Mouse (Mus musculus) fat pad, adult 2 months (tissue): ENCODE data around the gene Inf2.

Experiments
- DNase-seq: peaks from one replicate; pipeline ENCODE4 v3.0.0-alpha.2; 2011; ENCODE audit warnings: low read depth, low spot score; ENCODE audit errors: extremely low read depth

The Inf2 gene

GRCm38 (mm10) chr12:112625700-112626099 lies 37.1 kb downstream of the Inf2 start:
- no peak for DNase-seq

DNA sequence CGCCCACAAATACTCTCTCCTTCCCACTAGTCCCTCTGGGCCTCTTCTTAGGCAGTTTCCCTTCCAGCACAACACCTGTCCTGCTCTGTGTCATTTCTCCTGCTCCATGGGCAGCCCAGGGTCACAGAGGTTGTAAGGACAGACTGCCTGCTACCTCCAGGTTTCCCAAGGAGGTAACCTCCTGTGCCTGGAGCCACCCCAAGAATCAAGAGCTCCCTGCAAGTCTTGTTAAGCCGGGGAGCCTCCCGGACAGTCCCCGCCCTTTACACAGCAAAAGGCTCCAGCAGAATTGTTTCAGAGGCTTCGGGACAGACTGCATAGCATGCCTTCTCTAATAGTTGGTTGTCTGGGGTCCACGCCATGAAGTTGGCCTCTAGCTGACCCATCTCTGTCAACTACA lies 37.9 kb downstream of the Inf2 start:
- DNase-seq = no peak

GRCm38 (mm10) chr12:112627097-112627881 lies 38.7 kb downstream of the Inf2 start:
- DNase-seq = no peak

DNA sequence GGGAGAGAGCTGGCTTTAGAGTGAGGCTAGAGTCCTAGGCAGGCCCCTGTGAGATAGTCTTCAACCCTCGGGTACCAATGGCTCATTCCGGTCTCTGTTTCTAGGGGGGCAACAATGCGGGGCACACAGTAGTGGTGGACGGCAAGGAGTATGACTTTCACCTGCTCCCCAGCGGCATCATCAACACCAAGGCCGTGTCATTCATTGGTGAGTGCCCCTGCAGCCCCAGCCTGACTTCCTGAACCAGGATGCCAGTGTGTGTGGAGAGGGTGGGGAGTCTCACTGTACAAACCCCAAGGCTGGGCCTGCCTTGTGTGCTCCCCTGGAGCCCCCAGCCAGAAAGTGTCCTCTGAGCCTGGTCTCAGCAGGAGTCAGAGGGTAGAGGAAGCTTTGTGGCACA lies 39.6 kb downstream of the Inf2 start:
- no peak for DNase-seq

- DNase-seq = peak; percentile 95
Observed at GRCm38 (mm10) chr12:112628928-112629721, 40.5 kb downstream of the Inf2 start.

DNA sequence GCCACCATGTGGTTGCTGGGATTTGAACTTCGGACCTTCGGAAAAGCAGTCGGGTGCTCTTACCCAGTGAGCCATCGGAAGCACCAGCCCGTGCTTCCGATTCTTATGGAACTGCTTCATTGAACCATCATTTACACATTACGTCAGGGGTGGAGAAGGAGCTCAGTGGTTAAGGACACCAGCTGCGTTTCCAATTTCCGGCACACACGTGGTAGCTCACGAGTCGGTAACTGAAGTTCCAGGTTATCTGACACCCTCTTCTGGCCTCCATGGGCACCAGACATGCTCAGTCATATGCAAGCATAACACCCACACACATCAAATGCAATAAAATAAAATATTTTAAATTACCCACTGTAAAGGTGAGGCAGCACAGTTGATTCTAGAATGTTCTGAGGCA lies 41.4 kb downstream of the Inf2 start:
- no peak for DNase-seq

- no peak for DNase-seq
Observed at GRCm38 (mm10) chr12:112630796-112631195, 42.2 kb downstream of the Inf2 start.

DNA sequence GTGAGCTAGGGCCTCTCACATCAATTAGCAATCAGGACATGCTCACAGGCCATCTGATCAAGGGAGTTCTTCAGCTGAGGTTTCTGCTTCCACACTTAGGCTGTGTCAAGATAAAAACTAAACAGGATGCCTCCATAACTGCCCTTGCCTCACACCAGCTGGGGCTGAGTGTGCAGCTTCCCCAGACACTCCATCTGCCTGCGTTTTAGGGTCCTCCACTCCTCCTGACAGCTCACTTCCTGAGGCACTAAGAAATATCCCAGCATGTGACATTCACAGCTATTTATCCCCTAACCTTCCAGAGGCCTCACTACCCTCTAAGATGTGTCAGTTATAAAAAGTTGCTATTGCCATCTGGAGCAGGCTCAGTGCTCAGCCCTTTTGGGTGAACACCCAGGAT lies 42.9 kb downstream of the Inf2 start:
- DNase-seq = no peak

DNA sequence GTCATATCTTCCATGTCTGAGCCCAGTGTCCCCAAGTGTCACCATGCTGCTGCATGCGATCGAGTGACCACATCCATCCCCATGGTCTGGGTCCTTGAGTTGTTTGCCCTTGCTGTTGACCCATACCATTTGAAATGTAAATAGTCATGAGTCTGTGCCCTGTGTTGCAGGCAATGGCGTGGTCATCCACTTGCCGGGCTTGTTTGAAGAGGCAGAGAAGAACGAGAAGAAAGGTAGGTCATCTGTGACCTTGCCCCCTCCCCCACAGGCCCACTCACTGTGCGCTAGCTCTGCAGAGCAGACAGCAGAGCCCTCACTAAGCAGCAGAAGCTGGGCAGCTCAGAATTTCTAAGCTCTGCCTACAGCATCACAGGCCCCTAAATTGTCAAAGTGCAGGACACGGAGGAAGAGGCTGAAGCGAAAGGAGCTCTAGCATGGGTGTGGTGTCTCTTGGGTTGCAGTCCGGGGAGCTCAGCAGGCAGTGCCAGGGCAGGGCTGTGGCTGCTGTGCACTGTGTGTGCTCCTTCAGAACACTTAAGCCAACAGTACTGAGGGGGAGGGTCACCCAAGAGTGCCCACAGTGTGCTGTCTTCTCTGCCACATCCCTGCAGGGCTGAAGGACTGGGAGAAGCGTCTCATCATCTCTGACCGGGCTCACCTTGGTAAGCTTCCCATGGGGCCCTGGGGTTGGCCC lies 43.6 kb downstream of the Inf2 start:
- no peak for DNase-seq

- no peak for DNase-seq
Observed at GRCm38 (mm10) chr12:112632907-112633306, 44.3 kb downstream of the Inf2 start.

- no peak for DNase-seq
Observed at GRCm38 (mm10) chr12:112633686-112634085, 45.1 kb downstream of the Inf2 start.

DNA sequence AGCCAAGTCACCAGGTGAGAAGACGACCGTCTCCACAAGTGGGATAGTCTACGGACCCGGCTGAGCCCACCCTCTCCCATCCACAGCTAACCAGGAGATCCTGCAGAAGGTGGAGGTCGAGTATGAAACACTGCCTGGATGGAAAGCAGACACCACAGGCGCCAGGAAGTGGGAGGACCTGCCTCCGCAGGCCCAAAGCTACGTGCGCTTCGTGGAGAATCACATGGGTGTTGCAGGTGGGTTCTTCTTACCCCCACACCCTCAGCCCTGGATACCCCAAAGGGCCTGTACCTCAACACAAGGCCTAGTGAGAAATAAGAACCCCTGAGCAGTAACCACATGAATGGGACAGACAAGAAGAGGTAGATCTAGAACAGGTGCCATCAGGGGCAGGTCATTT lies 50.9 kb downstream of the Inf2 start:
- DNase-seq = no peak

DNA sequence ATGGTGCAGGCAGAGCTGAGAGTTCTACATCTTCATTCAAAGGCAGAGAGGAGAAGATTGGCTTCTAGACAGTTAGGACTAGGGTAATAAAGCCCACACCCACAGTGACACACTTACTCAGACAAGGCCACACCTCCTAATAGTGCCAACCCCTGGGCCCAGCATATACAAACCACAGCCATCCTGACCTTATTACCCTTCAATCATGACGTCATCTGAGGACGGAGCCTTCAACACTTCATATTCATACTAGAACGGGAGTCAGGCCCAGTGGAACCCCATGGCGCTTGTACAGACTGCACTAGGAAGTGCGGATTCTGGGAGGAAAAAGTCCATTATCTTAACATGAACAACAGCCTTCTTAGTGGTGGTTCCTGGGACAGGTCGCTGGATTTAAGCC lies 54.5 kb downstream of the Inf2 start:
- DNase-seq = no peak

DNA sequence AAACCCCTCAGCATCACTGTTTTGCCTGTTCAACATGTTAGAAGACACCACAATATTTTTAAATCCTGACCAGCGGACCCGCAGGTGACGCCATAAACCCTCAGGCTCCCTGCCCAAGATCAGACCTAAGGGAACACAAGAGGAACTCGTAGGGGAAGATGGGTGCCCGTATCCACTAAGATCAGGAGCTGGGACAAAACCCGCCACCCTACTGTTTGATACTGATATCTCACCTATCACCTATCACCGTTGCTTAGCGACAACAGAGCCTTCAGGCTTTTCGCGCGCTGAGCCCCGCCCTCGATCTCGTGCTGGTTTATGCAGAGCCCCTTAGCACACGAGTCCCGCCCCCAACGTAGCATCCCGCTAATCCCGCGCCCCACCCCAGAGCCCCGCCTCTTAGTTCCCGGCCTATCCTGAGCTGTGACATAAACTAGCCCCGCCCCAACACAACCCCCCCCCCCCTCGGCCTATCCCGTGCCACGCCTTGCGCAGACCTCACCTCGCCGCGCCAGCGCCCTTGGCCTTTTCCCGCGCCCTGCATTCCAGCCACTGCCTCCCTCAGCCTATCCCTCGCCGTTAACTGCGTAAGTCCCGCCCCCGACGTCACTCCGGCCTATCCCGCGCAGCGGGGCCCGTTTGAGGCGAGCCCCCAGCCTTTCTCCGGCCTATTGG lies 55.7 kb downstream of the Inf2 start, which contains the start of gene Siva1:
TSS of gene Siva1 (plus strand) at position 500 of the 675 bp plus-strand sequence.
- peak; percentile 68 for DNase-seq

DNA sequence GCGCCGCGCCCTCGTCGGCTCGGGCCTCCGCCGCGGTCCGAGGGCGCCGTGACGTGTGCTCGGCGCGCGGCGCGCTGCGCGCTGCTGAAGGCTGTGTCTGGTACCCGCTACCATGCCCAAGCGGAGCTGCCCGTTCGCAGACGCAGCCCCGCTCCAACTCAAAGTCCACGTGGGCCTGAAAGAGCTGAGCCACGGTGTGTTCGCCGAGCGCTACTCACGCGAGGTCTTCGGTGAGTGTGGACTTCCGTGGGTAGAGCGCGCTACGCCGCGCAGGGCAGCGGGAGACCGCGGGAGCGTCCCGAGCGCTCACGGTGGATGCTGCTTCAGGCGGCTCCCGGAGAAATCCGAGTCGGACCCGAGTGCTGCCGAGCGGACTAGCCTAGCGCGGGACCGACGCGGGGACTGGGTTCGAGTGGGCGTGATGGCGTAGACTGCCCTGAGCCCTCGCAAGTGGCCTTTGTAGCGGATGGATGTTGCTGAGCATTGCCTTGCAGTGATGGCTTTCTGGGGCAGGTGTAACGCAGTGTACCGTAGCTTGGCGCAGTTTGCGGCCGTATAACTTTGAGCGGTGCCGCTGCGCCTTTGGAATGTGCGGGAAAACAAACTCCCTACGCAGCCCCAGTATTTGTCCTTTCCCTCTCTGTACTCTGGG lies 56.4 kb downstream of the Inf2 start:
- DNase-seq = no peak

- DNase-seq = no peak
Observed at GRCm38 (mm10) chr12:112646139-112646538, 57.6 kb downstream of the Inf2 start.

DNA sequence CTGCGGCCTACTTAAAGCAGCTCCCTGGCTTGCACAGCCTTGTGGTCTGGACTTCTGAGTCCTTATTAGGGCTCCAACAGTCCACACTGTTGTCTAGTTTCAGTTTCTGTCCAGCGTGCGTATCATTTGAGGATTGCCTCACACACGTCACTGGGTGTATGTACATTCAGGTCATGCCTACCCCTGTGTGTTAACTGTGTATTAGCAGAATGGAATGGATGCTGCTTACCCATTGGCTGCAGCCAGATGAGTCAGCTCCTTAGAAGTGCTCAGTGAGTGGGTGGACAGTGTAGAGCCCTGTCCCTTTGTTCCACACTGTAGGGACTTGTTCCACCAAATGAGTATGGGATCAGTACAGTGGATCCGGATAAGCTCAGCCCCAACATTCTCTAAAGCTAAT lies 59.5 kb downstream of the Inf2 start:
- no peak for DNase-seq

GRCm38 (mm10) chr12:112651778-112652439 lies 63.3 kb downstream of the Inf2 start:
- no peak for DNase-seq

DNA sequence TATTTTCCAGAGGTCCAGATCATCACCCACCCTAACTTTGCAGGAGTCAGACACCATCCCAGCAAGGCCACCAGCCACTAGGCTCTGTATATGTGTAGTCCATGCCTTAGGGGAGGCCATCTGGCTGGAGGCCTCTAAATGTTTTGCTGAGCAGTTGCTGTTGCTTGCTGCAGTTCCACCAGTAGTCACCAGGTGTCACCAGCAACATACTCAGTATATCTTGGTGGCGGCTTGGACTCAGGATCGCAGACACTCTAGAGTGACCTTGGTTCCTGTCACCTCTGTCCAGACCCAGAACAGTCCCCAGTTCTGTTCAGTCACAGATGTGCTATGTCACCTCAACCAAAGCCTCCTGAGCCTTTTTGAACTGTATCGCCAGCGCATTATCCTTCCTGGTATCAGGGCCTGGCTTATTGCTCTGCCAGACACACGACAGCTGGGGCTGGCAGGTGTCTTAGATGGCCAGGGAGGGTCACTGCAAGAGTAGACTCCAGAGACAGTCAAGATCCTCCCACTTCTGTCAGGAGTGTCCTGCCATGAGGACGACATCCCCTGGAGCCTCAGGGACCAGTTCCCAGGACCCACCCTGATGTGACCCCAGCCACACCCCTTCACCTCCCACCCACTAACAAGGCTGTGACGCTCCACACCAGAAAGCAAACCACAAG lies 64.7 kb downstream of the Inf2 start:
- no peak for DNase-seq

- DNase-seq = no peak
Observed at GRCm38 (mm10) chr12:112654076-112654475, 65.5 kb downstream of the Inf2 start.
